Mouse (Mus musculus): ENCODE results near the gene Fbxw10.

- no peak for TF ChIP-seq CTCF (IDR thresholded peaks at IDR 0.05; ENCODE audit: extremely low read depth, insufficient read length, insufficient replicate concordance, low read depth, low read length)
- no peak for TF ChIP-seq POLR2A (IDR thresholded peaks at IDR 0.05; ENCODE audit: low read depth, low read length)
Measured at GRCm38 (mm10) chr11:62820661-62821437, 26.0 kb upstream of the Fbxw10 start.
